Mouse (Mus musculus): ENCODE measurements around the gene Haus6. TPM values are rescaled to one million over a fixed set of nuclear protein-coding genes. Genes with fewer than 3 reads are reported as not detected.

The Haus6 gene
- polyA plus RNA-seq, 1 experiment from 2014 or later, result 21.0 TPM

DNA sequence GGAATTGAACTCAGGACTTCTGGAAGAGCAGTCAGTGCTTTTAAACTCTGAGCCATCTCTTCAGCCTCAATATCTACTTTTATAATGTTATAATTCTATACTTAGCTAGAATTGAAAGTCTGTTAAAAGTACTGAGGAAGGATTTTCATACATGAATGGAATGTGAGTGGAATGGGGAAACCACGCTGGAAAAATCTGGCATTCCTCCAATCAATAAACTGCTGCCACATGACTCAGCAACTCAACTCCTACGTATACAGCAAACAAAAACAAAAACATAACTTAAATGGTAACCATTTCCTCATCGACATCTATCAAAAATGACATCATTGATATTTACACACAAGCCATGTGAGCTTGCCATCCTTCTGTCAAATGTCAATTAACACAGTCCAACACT, 10.3 kb upstream of the Haus6 start:
- no peak overlapping the region for H3K27ac ChIP-seq
- no peak for DNase-seq (ENCODE audit: low spot score)
- no peak overlapping the region for H3K4me3 ChIP-seq
- WGBS, result 79% methylated on average over 3 of the region's 3 CpGs
- H3K9me3 ChIP-seq, result no peaks in the 10 kb centered on the region
- H3K4me1 ChIP-seq (replicated peaks), result no peaks in the 10 kb centered on the region
- no peaks in the 10 kb centered on the region for H3K27me3 ChIP-seq (ENCODE audit: insufficient read depth, poor library complexity, severe bottlenecking)
- no peaks in the 10 kb centered on the region for H3K36me3 ChIP-seq

DNA sequence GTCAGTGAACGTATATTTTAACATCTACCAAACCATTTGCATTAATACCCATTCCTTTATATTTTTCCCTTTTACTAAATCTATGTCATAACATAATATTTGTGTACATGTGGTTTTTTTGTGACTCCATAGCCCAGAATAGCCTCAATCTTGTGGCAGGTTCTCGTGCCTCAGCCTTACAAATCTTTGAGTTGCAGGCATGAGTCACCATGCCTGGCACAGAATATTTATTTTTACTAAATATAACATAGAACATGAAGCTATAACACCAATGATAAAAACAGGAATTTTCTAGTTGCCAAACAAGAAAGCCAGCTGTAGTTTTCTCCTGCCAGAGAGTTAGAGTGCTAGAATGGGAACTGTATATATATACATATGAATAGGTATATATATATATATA, 8.7 kb upstream of the Haus6 start:
- Histone ChIP-seq H3K27me3 (ENCODE audit: insufficient read depth, poor library complexity, severe bottlenecking) (no peaks in the 10 kb centered on the region), H3K27ac (no peak overlapping the region), H3K4me1 (replicated peaks) (no peaks in the 10 kb centered on the region), H3K36me3 (no peaks in the 10 kb centered on the region), H3K9me3 (no peaks in the 10 kb centered on the region), H3K4me3 (no peak overlapping the region)
- 72% methylated on average over 2 of the region's 2 CpGs for WGBS
- DNase-seq (ENCODE audit: low spot score), result no peak

DNA sequence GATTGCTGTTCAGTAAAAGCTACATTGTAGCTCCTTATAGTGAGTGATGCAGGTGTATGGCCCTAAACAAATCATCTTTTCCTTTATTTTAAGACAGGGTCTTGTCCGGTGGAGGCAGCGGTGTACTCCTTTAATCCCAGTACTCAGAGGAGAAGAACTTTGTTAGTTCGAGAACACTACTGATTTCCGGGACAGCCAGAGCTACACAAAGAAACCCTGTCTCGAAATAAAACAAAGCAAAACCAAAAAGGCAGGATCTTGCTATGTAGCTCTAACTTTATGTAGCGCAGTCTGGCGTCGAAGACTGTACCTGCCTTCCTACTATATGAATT, 400 bp upstream of the Haus6 start:
- peaks cover 19% of the 10 kb centered on the region for H3K4me1 ChIP-seq (replicated peaks)
- H3K4me3 ChIP-seq, result peak overlapping the region; percentile 93
- WGBS, result 33% methylated on average over 8 of the region's 8 CpGs
- DNase-seq (ENCODE audit: low spot score), result no peak
- H3K9me3 ChIP-seq, result no peaks in the 10 kb centered on the region
- no peaks in the 10 kb centered on the region for H3K27me3 ChIP-seq (ENCODE audit: insufficient read depth, poor library complexity, severe bottlenecking)
- peaks cover 24% of the 10 kb centered on the region for H3K36me3 ChIP-seq
- peak overlapping the region; percentile 84 for H3K27ac ChIP-seq

DNA sequence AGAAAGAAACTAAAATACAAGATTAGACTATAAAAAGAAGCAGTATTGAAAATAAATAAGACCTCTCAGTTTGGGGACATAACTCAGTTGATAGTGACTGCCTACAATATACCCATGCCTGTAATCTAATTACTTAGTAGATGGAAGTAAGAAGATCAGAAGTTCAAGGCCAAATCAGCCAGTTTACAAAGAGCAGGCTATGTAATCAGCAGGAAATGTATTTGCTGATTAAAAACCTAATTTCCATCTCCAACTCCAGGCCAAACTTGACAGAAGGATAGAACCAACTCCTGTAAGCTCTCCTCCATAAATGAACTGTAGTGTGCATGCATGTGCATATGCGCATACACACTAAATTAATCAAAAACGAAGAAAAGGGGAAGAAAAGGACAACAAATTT, 20.6 kb downstream of the Haus6 start:
- H3K27me3 ChIP-seq (ENCODE audit: insufficient read depth, poor library complexity, severe bottlenecking), result no peaks in the 10 kb centered on the region
- H3K27ac ChIP-seq, result no peak overlapping the region
- WGBS, result 95% methylated on average over 2 of the region's 2 CpGs
- H3K4me3 ChIP-seq, result no peak overlapping the region
- no peaks in the 10 kb centered on the region for H3K9me3 ChIP-seq
- H3K36me3 ChIP-seq, result peaks cover 92% of the 10 kb centered on the region
- no peaks in the 10 kb centered on the region for H3K4me1 ChIP-seq (replicated peaks)
- DNase-seq (ENCODE audit: low spot score), result no peak

DNA sequence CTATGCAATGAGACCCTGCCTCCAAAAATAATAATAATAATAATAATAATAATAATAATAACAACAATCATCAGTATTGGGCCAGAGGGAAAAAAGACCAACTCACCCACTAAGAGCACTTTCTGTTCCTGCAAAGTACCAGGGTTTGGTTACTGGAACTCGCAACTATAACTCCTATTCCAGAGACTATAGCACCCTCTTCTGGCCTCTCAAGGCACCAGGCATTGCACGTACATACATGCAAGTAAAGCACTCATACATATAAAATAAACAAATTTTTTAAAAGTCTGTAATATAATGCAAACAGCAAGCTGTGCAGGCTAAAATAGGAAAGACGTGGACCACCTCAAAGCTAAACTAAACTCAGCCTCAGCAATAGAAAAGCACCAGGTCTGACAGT, 23.6 kb downstream of the Haus6 start:
- H3K4me3 ChIP-seq, result no peak overlapping the region
- peaks cover 95% of the 10 kb centered on the region for H3K36me3 ChIP-seq
- no peak overlapping the region for H3K27ac ChIP-seq
- no peaks in the 10 kb centered on the region for H3K27me3 ChIP-seq (ENCODE audit: insufficient read depth, poor library complexity, severe bottlenecking)
- DNase-seq (ENCODE audit: low spot score), result no peak
- H3K4me1 ChIP-seq (replicated peaks), result no peaks in the 10 kb centered on the region
- WGBS, result 88% methylated on average over 3 of the region's 3 CpGs
- no peaks in the 10 kb centered on the region for H3K9me3 ChIP-seq

DNA sequence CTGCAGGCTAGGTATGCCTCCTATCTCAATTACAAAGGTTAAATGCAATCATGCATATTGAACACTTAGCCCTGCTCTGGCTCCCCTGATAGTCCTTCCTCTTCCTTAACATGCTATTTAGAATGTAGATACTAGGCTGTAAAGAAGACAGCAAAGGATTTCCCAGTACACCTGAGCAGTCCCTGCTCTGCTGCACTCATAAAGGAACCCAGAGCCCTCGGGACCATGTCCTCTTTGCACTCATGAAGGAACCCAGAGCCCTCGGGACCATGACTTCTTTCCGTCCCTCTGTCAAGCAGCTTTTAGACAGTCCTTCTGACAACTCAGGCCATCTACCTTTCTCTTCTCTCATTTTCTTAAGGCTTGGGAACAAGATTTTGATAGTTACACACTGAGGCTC, 31.3 kb downstream of the Haus6 start:
- no peak for DNase-seq (ENCODE audit: low spot score)
- Histone ChIP-seq H3K4me1 (replicated peaks) (peaks cover 22% of the 10 kb centered on the region), H3K27ac (no peak overlapping the region), H3K36me3 (peaks cover 65% of the 10 kb centered on the region), H3K27me3 (ENCODE audit: insufficient read depth, poor library complexity, severe bottlenecking) (no peaks in the 10 kb centered on the region), H3K9me3 (no peaks in the 10 kb centered on the region), H3K4me3 (no peak overlapping the region)
- WGBS, result 89% methylated on average over 3 of the region's 3 CpGs

DNA sequence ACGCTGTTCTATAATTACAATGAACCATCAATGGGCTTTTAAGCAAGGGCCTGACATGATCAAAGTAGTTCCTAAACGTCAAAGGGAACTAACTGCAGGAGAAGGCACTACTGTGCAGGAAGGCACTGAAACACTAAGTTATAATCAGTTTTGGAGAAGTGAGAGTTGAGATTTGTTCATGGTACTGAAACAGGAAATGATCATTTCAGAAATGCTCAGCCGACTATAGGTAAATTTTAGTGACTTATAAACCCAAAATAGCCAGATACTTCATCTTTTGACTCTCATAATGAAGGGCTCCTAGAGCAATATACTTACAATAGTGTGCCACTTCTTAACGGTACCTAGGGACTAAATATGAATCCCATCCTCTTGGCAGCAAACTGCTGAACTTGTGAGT, 31.8 kb downstream of the Haus6 start:
- Histone ChIP-seq H3K36me3 (peaks cover 60% of the 10 kb centered on the region), H3K4me3 (no peak overlapping the region), H3K9me3 (no peaks in the 10 kb centered on the region), H3K27ac (no peak overlapping the region), H3K4me1 (replicated peaks) (peaks cover 22% of the 10 kb centered on the region), H3K27me3 (ENCODE audit: insufficient read depth, poor library complexity, severe bottlenecking) (no peaks in the 10 kb centered on the region)
- 70% methylated on average over 4 of the region's 4 CpGs for WGBS
- DNase-seq (ENCODE audit: low spot score), result no peak

DNA sequence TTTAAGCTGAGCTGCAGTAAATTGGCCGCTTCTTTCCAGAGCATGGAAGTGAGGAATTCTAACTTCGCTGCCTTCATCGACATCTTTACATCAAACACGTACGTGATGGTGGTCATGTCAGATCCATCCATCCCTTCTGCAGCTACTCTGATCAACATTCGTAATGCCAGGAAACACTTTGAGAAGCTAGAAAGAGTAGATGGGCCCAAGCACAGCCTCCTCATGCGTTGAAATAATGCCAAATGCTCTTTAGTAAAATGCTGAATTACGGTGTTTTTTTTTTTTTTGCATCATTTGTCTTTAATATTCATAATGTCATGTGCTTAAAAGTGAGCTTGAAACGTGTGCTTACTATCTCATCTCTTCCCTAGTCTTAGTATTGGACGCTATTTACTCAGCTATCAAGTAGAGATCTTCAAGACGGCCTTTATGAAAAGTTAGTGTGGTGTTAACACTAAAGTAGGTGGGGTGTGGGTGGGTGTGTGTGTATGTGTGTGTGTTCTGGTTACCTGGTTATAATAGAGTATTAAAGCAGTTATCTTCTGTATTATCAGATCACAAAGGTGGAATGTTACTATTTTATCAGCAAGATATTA, 35.1 kb downstream of the Haus6 start:
- H3K9me3 ChIP-seq, result no peaks in the 10 kb centered on the region
- H3K36me3 ChIP-seq, result peaks cover 30% of the 10 kb centered on the region
- WGBS, result 10% methylated on average over 11 of the region's 11 CpGs
- no peaks in the 10 kb centered on the region for H3K27me3 ChIP-seq (ENCODE audit: insufficient read depth, poor library complexity, severe bottlenecking)
- H3K4me3 ChIP-seq, result peak overlapping the region; percentile 93
- peak overlapping the region; percentile 98 for H3K27ac ChIP-seq
- DNase-seq (ENCODE audit: low spot score), result no peak
- H3K4me1 ChIP-seq (replicated peaks), result peaks cover 28% of the 10 kb centered on the region

DNA sequence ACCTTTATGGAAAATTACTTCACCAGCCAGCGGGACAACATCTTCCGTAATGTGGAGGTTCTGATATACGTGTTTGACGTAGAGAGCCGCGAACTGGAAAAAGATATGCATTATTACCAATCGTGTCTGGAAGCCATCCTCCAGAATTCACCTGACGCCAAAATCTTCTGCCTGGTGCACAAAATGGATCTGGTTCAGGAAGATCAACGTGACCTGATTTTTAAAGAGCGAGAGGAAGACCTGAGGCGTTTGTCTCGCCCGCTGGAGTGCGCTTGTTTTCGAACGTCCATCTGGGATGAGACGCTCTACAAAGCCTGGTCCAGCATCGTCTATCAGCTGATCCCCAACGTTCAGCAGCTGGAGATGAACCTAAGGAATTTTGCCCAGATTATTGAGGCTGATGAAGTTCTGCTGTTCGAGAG, 35.7 kb downstream of the Haus6 start:
- peak; percentile 49 for DNase-seq (ENCODE audit: low spot score)
- under 1% methylated on average over 20 of the region's 20 CpGs for WGBS
- Histone ChIP-seq H3K27me3 (ENCODE audit: insufficient read depth, poor library complexity, severe bottlenecking) (no peaks in the 10 kb centered on the region), H3K27ac (peak overlapping the region; percentile 98), H3K36me3 (peaks cover 27% of the 10 kb centered on the region), H3K9me3 (no peaks in the 10 kb centered on the region), H3K4me3 (peak overlapping the region; percentile 93), H3K4me1 (replicated peaks) (peaks cover 28% of the 10 kb centered on the region)

DNA sequence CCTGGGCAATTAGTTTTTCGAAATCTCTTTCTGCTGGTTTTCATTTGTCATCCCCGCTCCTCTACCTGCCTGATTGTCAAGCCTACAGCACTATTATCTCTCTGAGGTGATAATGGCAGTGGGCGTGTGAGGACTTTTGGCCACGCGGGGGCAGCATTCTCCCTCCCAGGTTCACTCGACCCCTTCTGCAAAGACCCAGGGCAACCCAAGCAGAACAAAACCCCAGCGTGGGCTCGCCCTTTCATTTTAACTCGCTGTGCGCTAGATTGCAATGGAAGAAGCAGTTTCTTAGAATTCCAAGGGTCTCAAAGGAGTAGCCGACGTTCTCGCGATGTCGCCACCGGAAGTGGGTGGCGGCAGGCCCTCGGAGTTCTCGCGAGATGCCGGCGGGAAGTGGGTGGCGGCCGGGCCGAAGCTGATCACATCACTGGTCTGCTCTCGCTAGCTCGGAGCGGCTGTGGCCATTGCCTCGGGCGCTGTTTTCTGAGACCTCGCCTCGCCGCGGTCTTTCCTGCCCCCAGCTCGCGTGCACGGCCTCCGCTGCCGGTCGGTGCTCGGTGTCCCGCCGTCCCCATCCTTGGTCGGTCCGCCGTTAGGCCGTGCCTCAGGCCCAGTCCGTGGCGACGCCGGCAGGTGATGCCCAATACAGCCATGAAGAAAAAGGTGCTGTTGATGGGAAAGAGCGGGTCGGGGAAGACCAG, 36.4 kb downstream of the Haus6 start, which contains the start of gene Rraga:
Gene Rraga (plus strand): TSS at position 386 of the 701 bp plus-strand sequence.
- Histone ChIP-seq H3K4me3 (peak within 1 kb of the TSS; percentile 93), H3K27me3 (ENCODE audit: insufficient read depth, poor library complexity, severe bottlenecking) (no peaks in the 10 kb centered on the region), H3K36me3 (peaks cover 20% of the 10 kb centered on the region), H3K4me1 (replicated peaks) (peaks cover 28% of the 10 kb centered on the region), H3K9me3 (no peaks in the 10 kb centered on the region), H3K27ac (peak within 1 kb of the TSS; percentile 98)
- DNase-seq (ENCODE audit: low spot score), result peak; percentile 96
- WGBS, result under 1% methylated on average over 53 of the region's 53 CpGs

DNA sequence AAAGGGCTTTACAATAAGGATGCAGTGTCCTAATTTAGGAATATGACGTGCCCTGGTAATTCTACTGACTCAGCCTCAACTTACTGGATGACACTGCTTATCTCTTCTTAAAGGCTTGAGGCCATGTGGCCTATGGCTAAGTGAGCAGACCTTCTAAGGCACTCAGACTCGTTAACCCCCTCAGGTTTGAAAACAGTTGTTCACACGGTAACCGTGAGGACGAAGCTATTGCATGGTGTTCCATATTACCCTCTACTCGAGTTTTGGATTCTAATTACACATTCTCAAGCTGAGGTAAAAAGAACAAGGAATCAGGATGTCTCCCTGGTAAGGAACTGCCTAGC, 36.9 kb downstream of the Haus6 start:
- Histone ChIP-seq H3K36me3 (peaks cover 14% of the 10 kb centered on the region), H3K27me3 (ENCODE audit: insufficient read depth, poor library complexity, severe bottlenecking) (no peaks in the 10 kb centered on the region), H3K4me1 (replicated peaks) (peaks cover 28% of the 10 kb centered on the region), H3K4me3 (peak overlapping the region; percentile 93), H3K27ac (peak overlapping the region; percentile 98), H3K9me3 (no peaks in the 10 kb centered on the region)
- no peak for DNase-seq (ENCODE audit: low spot score)
- WGBS, result 19% methylated on average over 6 of the region's 6 CpGs

DNA sequence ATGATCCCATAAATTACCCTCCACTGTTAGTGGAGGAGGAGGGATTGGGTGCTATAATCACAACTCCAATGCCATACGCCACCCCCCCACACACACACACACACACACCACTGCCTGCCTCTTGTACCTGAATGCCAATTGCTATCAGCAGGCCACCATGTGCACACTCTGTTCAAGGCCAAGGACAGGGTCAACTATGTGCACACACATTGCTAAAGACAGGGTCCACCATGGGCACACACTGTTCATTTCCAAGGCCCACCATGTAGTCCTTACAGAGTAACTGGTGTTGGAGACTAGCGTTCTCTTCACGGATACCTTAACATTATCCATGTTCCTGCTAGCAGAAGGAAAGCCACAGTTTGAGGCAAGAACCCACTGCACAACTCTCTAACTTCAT, 50.8 kb downstream of the Haus6 start:
- H3K36me3 ChIP-seq, result no peaks in the 10 kb centered on the region
- H3K4me3 ChIP-seq, result no peak overlapping the region
- no peak overlapping the region for H3K27ac ChIP-seq
- WGBS, result 93% methylated on average over 3 of the region's 3 CpGs
- no peaks in the 10 kb centered on the region for H3K9me3 ChIP-seq
- DNase-seq (ENCODE audit: low spot score), result no peak
- no peaks in the 10 kb centered on the region for H3K27me3 ChIP-seq (ENCODE audit: insufficient read depth, poor library complexity, severe bottlenecking)
- no peaks in the 10 kb centered on the region for H3K4me1 ChIP-seq (replicated peaks)

DNA sequence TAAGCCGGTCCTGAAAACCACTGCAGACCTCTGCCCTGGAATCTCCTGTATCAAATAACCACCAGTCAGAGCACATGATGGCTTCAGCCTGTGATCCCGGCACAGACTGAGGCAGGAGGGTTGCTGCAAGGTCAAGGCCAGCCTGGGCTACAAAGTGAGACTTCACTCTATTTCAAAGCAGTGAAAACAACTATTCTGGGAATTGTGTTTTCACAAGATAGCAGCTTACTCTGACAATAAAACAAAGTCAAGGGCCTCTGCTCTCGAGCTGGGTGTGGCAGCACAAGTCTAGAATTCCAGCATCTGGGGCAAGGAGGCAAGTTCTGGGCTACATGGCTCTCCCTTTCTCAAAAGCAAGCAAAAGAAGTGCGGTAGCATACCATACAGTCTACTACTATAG, 52.8 kb downstream of the Haus6 start:
- 74% methylated on average over 4 of the region's 4 CpGs for WGBS
- H3K9me3 ChIP-seq, result no peaks in the 10 kb centered on the region
- H3K27me3 ChIP-seq (ENCODE audit: insufficient read depth, poor library complexity, severe bottlenecking), result no peaks in the 10 kb centered on the region
- no peaks in the 10 kb centered on the region for H3K36me3 ChIP-seq
- H3K4me3 ChIP-seq, result no peak overlapping the region
- DNase-seq (ENCODE audit: low spot score), result no peak
- H3K27ac ChIP-seq, result no peak overlapping the region
- no peaks in the 10 kb centered on the region for H3K4me1 ChIP-seq (replicated peaks)

DNA sequence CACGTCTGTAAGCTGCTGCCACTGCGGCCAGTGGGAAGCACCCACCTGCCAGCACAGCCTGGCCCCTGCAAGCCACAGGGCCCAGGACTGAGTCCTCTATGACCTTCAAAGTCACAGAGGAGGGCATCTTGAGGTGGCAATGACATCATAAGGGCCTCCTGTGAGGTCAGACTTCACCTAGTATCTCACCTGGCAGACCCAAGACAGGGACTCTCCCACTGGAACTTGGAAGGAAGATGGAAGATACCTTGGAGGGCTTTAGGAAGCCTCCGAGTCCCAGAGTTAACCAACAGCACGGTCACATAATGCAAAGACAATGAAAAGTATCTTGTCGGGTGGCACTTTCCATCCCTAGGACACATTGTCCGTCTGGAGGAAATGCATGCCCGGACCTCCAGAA, 53.6 kb downstream of the Haus6 start, which contains the start of gene Saxo1:
Gene Saxo1 (minus strand): TSS at position 101 of the 400 bp plus-strand sequence.
- H3K4me1 ChIP-seq (replicated peaks), result no peaks in the 10 kb centered on the region
- H3K9me3 ChIP-seq, result no peaks in the 10 kb centered on the region
- no peaks in the 10 kb centered on the region for H3K36me3 ChIP-seq
- H3K4me3 ChIP-seq, result no peak within 1 kb of the TSS
- no peak within 1 kb of the TSS for H3K27ac ChIP-seq
- no peaks in the 10 kb centered on the region for H3K27me3 ChIP-seq (ENCODE audit: insufficient read depth, poor library complexity, severe bottlenecking)
- no peak for DNase-seq (ENCODE audit: low spot score)
- WGBS, result 90% methylated on average over 7 of the region's 7 CpGs

Data from hindbrain, embryonic 10.5 days (tissue).